Mouse (Mus musculus): Measurements from ENCODE around the gene Gna12. TPM values are rescaled to one million over a fixed set of nuclear protein-coding genes. Genes with fewer than 3 reads are reported as not detected.

Gna12 gene
- polyA plus RNA-seq, 1 experiment from 2014 or later = 11.0 TPM

DNA sequence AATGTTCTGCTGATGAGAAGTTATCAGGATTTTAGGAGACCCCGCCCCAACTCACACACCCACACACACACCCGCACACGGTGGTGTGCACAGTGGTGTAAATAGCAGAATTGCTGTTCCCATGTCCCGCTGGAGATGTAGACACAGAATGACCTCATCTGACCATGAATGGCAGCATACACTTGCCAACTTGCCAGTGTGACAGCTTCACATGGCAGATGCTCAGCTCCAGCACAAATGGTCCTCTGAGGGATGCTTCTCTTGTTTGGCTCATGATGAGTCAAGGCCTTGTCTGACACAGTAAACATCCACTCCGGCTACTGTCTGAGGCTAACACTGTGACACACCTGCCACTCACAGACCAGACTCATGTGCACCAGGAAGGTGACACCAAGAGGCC is 61.9 kb downstream of the Gna12 start:
- Histone ChIP-seq H3K27me3 (no peaks in the 10 kb centered on the region), H3K4me3 (no peak overlapping the region), H3K4me1 (peaks cover 41% of the 10 kb centered on the region), H3K9ac (peak overlapping the region; percentile 50; the same call in 1 of the 2 replicates), H3K36me3 (ENCODE audit: poor library complexity, severe bottlenecking) (0 out of 2 replicates have a peak, but pooled peaks cover 10% of the 10 kb centered on the region), H3K9me3 (replicated peaks) (no peaks in the 10 kb centered on the region), H3K4me2 (peak overlapping the region; percentile 15; the same call in 1 of the 2 replicates), H3K27ac (peak overlapping the region; percentile 82)
- 74% methylated on average over 5 of the region's 5 CpGs for WGBS
- ATAC-seq = peak; percentile 22; the same call in 1 of the 2 replicates

- no peaks in the 10 kb centered on the region for H3K9me3 ChIP-seq (replicated peaks)
- no peak overlapping the region for H3K4me3 ChIP-seq
- peak; percentile 73 for ATAC-seq
- 0 out of 2 replicates have a peak, but pooled peaks cover 10% of the 10 kb centered on the region for H3K36me3 ChIP-seq (ENCODE audit: poor library complexity, severe bottlenecking)
- H3K27me3 ChIP-seq = no peaks in the 10 kb centered on the region
- WGBS = 3% methylated on average over 9 of the region's 9 CpGs
- peak overlapping the region; percentile 50 for H3K9ac ChIP-seq
- peaks cover 41% of the 10 kb centered on the region for H3K4me1 ChIP-seq
- H3K4me2 ChIP-seq = peak overlapping the region; percentile 15; the same call in 1 of the 2 replicates
- H3K27ac ChIP-seq = peak overlapping the region; percentile 82
Measured at GRCm38 (mm10) chr5:140767704-140768141, 62.5 kb downstream of the Gna12 start.

DNA sequence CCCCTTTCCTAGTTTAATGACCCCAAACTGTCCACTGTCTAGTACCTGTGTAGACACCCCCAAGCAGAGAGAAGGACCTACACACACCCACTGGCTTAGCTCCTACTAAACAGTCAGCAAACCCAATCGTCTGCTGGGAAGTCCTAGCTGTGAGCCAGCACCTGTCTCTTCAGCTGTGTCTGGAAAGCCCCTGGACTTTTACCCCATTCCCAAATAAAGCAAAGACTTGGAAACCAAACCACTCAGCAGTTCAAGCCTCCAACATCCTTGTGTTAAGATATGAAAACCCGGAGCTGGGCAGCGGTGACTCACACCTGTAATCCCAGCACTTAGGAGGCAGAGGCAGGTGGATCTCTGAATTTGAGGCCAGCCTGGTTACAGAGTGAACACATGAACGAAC is 63.7 kb downstream of the Gna12 start:
- ATAC-seq = no peak
- H3K4me2 ChIP-seq = no peak overlapping the region
- H3K4me1 ChIP-seq = peaks cover 33% of the 10 kb centered on the region
- WGBS = 94% methylated on average over 4 of the region's 4 CpGs
- no peak overlapping the region for H3K9ac ChIP-seq
- no peak overlapping the region for H3K27ac ChIP-seq
- no peaks in the 10 kb centered on the region for H3K9me3 ChIP-seq (replicated peaks)
- H3K36me3 ChIP-seq (ENCODE audit: poor library complexity, severe bottlenecking) = 0 out of 2 replicates have a peak, but pooled peaks cover 10% of the 10 kb centered on the region
- H3K27me3 ChIP-seq = no peaks in the 10 kb centered on the region
- H3K4me3 ChIP-seq = no peak overlapping the region

DNA sequence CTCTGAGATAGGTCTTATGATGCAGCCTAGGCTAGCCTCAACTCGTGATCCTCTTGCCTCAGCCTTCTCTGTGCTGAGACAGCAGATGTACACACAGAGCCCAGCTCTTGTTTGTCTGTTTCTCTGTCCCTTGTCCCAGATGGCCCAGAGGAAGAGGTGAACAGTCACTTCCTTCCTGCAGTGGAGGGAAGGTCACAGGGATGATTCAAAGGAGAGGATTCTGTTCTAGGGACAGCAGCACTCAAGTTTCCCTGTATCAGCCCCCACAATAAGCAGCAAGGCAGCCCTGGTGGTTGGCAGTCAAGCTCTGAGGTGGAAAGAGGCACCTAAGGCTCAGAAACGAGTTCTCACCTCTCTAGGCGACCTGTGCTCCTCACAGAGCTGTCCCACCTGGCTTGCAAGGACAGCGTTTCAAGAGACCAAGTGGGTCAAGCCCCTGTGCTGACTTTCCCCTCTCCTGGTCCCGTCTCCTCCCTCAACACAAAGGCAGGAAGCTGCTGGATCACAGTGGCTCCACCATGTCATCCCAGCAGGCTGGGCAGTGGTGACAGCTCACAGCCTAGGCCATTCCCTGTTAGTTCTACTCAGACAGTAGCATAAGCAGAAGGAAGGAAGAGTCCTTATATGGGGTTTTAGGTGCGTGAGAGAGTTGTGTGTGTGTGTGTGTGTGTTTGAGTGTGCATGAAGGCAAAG is 65.2 kb downstream of the Gna12 start:
- H3K4me1 ChIP-seq = peaks cover 26% of the 10 kb centered on the region
- H3K27ac ChIP-seq = no peak overlapping the region

GRCm38 (mm10) chr5:140762540-140762939 is 67.7 kb downstream of the Gna12 start:
- Histone ChIP-seq H3K36me3 (ENCODE audit: poor library complexity, severe bottlenecking) (peaks cover 39% of the 10 kb centered on the region), H3K4me2 (no peak overlapping the region), H3K27me3 (no peaks in the 10 kb centered on the region), H3K9ac (no peak overlapping the region), H3K9me3 (replicated peaks) (no peaks in the 10 kb centered on the region), H3K4me1 (peaks cover 3% of the 10 kb centered on the region), H3K4me3 (no peak overlapping the region), H3K27ac (no peak overlapping the region)
- no peak for ATAC-seq
- WGBS = 94% methylated on average over 4 of the region's 4 CpGs

More for the DNA sequence above, 65.2 kb downstream of the Gna12 start:
- no peaks in the 10 kb centered on the region for H3K27me3 ChIP-seq
- no peak overlapping the region for H3K4me2 ChIP-seq
- H3K9me3 ChIP-seq (replicated peaks) = no peaks in the 10 kb centered on the region
- peaks cover 20% of the 10 kb centered on the region for H3K36me3 ChIP-seq (ENCODE audit: poor library complexity, severe bottlenecking)
- H3K9ac ChIP-seq = no peak overlapping the region
- WGBS = 72% methylated on average over 6 of the region's 6 CpGs
- H3K4me3 ChIP-seq = no peak overlapping the region
- no peak for ATAC-seq

- peaks cover 50% of the 10 kb centered on the region for H3K36me3 ChIP-seq (ENCODE audit: poor library complexity, severe bottlenecking)
- H3K27me3 ChIP-seq = no peaks in the 10 kb centered on the region
- no peak overlapping the region for H3K4me2 ChIP-seq
- no peak overlapping the region for H3K4me3 ChIP-seq
- no peak for ATAC-seq
- WGBS = 76% methylated on average over 8 of the region's 8 CpGs
- H3K4me1 ChIP-seq = no peaks in the 10 kb centered on the region
- no peaks in the 10 kb centered on the region for H3K9me3 ChIP-seq (replicated peaks)
- H3K27ac ChIP-seq = no peak overlapping the region
- H3K9ac ChIP-seq = no peak overlapping the region
Measured at GRCm38 (mm10) chr5:140758864-140759263, 71.4 kb downstream of the Gna12 start.

GRCm38 (mm10) chr5:140753223-140753622 is 77.0 kb downstream of the Gna12 start:
- Histone ChIP-seq H3K4me3 (no peak overlapping the region), H3K9ac (no peak overlapping the region), H3K36me3 (ENCODE audit: poor library complexity, severe bottlenecking) (peaks cover 27% of the 10 kb centered on the region), H3K4me1 (peaks cover 10% of the 10 kb centered on the region), H3K4me2 (no peak overlapping the region), H3K9me3 (replicated peaks) (peaks cover 9% of the 10 kb centered on the region), H3K27me3 (no peaks in the 10 kb centered on the region), H3K27ac (no peak overlapping the region)
- no peak for ATAC-seq
- 42% methylated on average over 5 of the region's 5 CpGs for WGBS

DNA sequence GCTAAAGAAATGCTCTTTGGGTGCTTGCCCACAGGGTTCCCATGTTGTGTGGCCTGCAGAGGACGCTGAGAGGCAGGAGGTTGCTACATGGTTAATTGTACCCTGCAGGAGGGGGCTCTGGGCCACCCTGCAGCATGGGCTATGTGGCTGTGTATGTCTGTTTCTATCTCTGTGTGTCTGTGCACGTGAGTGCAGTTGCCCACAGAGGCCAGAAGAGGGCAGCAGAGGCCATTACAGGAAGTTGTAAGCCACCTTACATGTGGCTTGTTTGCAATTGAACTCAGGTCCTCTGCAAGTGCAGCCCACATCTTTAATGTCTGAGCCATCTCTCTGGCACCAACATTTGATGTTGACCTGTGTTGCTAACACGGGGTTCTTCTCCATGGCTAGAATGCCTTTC is 77.6 kb downstream of the Gna12 start:
- Histone ChIP-seq H3K9me3 (replicated peaks) (peaks cover 9% of the 10 kb centered on the region), H3K4me3 (no peak overlapping the region), H3K9ac (no peak overlapping the region), H3K27me3 (no peaks in the 10 kb centered on the region), H3K27ac (no peak overlapping the region), H3K4me2 (no peak overlapping the region), H3K4me1 (peaks cover 10% of the 10 kb centered on the region), H3K36me3 (ENCODE audit: poor library complexity, severe bottlenecking) (peaks cover 21% of the 10 kb centered on the region)
- WGBS = 97% methylated on average over 3 of the region's 3 CpGs
- ATAC-seq = no peak

DNA sequence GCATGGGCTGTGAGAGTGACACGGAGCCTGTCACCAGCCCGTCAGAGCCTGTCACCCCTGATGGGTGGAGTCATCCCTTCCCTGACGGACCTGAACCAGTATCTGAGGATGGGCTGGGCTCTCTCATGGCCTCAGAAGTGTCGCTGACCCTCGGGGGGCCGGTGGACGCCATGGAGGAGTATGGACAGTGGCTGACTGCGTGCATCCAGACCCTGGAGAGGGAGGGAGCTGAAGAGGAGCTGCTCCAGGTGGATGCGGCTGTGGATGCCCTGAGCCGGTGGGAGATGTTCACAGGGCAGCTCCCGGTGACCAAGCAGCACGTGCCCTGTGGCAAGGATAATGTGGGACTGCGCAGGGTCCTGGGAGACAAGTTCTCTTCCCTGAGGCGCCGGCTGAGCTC is 78.2 kb downstream of the Gna12 start:
- Histone ChIP-seq H3K4me2 (no peak overlapping the region), H3K4me1 (peaks cover 10% of the 10 kb centered on the region), H3K27me3 (no peaks in the 10 kb centered on the region), H3K36me3 (ENCODE audit: poor library complexity, severe bottlenecking) (peaks cover 15% of the 10 kb centered on the region), H3K27ac (no peak overlapping the region), H3K9ac (no peak overlapping the region), H3K9me3 (replicated peaks) (peaks cover 9% of the 10 kb centered on the region), H3K4me3 (no peak overlapping the region)
- 93% methylated on average over 15 of the region's 15 CpGs for WGBS
- ATAC-seq = no peak

DNA sequence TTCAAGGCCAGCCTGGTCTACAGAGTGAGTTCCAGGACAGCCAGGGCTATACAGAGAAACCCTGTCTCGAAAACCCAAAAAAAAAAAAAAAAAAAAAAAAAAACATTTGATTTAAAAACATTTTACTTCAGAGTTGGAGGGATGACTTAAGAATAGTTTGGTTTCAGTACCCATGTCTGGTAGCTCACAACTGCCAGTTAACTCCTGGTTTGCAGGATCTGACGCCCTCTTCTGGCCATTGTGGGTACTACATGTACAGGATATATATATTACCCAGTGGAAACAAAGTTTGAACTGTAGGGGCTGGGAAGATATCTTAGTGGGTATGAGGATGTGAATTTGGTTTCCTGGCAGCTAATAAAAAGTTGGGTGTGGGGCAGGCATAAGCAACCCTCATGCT is 79.3 kb downstream of the Gna12 start:
- Histone ChIP-seq H3K36me3 (ENCODE audit: poor library complexity, severe bottlenecking) (peaks cover 15% of the 10 kb centered on the region), H3K4me2 (no peak overlapping the region), H3K4me1 (peaks cover 10% of the 10 kb centered on the region), H3K27ac (no peak overlapping the region), H3K4me3 (no peak overlapping the region), H3K9ac (no peak overlapping the region), H3K27me3 (no peaks in the 10 kb centered on the region), H3K9me3 (replicated peaks) (peaks cover 9% of the 10 kb centered on the region)
- no peak for ATAC-seq
- WGBS = 3% methylated on average over 1 of the region's 2 CpGs

GRCm38 (mm10) chr5:140749062-140749875 is 81.0 kb downstream of the Gna12 start:
- ATAC-seq = peak; percentile 75
- WGBS = 20% methylated on average over 12 of the region's 12 CpGs
- Histone ChIP-seq H3K4me3 (peak overlapping the region; percentile 21), H3K9me3 (replicated peaks) (peaks cover 9% of the 10 kb centered on the region), H3K27ac (peak overlapping the region; percentile 12; the same call in 1 of the 2 replicates), H3K27me3 (no peaks in the 10 kb centered on the region), H3K4me1 (peaks cover 10% of the 10 kb centered on the region), H3K36me3 (ENCODE audit: poor library complexity, severe bottlenecking) (0 out of 2 replicates have a peak, but pooled peaks cover 6% of the 10 kb centered on the region), H3K9ac (peak overlapping the region; percentile 58), H3K4me2 (peak overlapping the region; percentile 49)

DNA sequence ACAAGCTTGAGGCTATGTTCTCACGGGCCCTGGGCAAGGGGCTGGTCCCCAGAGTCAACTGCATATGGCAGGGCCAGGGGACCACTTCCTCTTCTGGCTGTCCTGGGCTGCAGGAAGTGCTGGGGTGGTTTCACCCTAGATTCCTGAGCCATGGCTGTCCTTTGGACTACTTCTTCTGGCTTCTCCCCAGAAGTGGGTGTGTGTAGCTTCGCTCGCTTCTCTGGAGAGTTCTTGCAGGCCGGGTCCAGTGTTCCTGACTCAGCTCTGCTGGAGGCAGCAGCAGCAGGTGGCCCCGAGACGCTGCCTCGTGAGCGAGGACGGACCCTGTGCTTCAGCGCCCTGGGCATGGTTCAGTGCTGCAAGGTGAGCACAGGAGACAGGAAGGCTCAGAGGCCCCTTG is 81.8 kb downstream of the Gna12 start:
- Histone ChIP-seq H3K9ac (no peak overlapping the region), H3K27ac (no peak overlapping the region), H3K27me3 (no peaks in the 10 kb centered on the region), H3K4me3 (no peak overlapping the region), H3K9me3 (replicated peaks) (peaks cover 9% of the 10 kb centered on the region), H3K4me1 (peaks cover 15% of the 10 kb centered on the region), H3K4me2 (no peak overlapping the region), H3K36me3 (ENCODE audit: poor library complexity, severe bottlenecking) (0 out of 2 replicates have a peak, but pooled peaks cover 6% of the 10 kb centered on the region)
- no peak for ATAC-seq
- 84% methylated on average over 10 of the region's 10 CpGs for whole genome bisulfite sequencing
